Mouse (Mus musculus): ENCODE results near the gene Susd3. TPM values are rescaled to one million over a fixed set of nuclear protein-coding genes. Genes with fewer than 3 reads are reported as not detected.
A peak's percentile ranks its signal among the peaks of the same experiment; 100 is the strongest.

The Susd3 gene
- 41.8 and 44.8 TPM in 2 replicates for polyA plus RNA-seq (2015; fragmentation: Nextera tagmentation; extraction: Ambion mirVana)

DNA sequence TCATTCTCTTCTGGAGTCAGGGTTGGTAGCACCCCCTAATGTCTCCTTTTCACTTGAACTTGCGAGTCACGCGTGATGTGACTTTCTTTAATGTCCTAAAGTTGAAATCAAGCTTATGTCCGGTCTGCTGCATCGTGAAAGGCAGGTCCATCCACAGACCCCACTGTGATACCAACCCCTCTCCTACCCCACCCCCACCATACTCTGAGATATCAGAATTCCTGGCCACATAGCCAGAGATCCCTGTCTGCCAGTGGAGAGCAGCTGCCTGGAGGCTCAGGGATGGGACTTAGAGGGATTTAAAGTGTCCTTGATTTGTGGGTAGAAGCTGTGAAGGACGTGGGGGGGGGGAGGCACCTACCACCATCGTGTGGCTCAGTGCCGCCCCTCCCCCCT is at the start of gene Susd3:
Gene Susd3, minus strand, starts transcription at position 240 of the 396 bp plus-strand sequence.
- Histone ChIP-seq H3K9ac (ENCODE audit: low read depth, low read length) (peak within 1 kb of the TSS; percentile 53; the same call in 1 of the 2 replicates), H3K27me3 (ENCODE audit: insufficient read depth, low read length) (no peaks in the 10 kb centered on the region), H3K27ac (peak within 1 kb of the TSS; percentile 51), H3K4me1 (replicated peaks; ENCODE audit: insufficient read depth, low read length) (peaks cover 7% of the 10 kb centered on the region; the same call in 1 of the 2 replicates), H3K4me2 (ENCODE audit: low read length) (peak within 1 kb of the TSS; percentile 66), H3K36me3 (ENCODE audit: insufficient read depth, low read length) (no peaks in the 10 kb centered on the region), H3K9me3 (replicated peaks; ENCODE audit: low read length) (no peaks in the 10 kb centered on the region), H3K4me3 (replicated peaks; ENCODE audit: low read depth, low read length) (peak within 1 kb of the TSS; percentile 39)
- ATAC-seq (replicated peaks; ENCODE audit: low FRiP score, low read depth) (no peak), DNase-seq (ENCODE audit: low spot score) (no peak)
- TF ChIP-seq CTCF (IDR thresholded peaks at IDR 0.05; ENCODE audit: low read depth): no peak
- 12% methylated on average over 8 of the region's 8 CpGs for WGBS

DNA sequence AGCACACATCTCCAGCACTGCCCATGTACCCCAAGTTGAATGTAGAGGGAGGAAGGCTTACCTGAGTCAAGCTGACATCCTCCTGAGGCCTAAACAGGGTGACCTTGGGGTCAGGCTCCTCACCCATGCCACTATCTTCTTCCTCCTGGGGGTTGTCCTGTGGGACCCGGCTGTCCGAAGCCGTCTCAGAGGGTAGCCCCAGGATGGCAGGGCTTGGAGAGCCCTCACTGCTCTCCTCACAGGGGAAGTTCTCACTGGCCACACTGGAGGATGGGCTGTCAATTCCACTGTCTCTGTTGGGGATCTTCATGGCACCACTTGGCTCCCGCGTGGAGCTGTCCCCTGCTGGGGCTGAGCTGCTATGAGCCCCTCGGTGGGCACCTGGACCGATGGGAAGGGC is 47.8 kb upstream of the Susd3 start:
- WGBS: 80% methylated on average over 7 of the region's 7 CpGs
- H3K36me3 ChIP-seq (ENCODE audit: insufficient read depth, low read length): no peaks in the 10 kb centered on the region

DNA sequence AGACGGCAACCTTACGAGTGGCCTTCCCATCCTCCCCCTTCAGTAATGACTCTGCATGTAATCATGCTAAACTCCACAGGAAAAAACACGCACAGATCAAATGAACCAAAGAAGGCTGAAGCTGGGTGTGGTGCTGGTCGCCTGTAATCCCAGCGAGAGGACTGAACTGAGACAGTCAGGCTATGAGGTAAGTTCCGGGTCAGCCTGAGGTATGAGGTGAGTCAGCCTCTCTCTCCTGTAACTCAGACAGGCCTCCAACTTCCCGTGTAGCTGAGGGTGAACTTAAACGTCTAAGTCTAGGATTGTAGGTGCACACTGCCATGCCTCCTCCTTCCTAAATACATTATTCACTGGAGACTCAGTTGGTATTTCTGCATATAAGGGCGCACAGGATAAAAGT is 45.6 kb upstream of the Susd3 start:
- no peaks in the 10 kb centered on the region for H3K9me3 ChIP-seq (replicated peaks; ENCODE audit: low read length)
- H3K27me3 ChIP-seq (ENCODE audit: insufficient read depth, low read length): no peaks in the 10 kb centered on the region
- no peaks in the 10 kb centered on the region for H3K36me3 ChIP-seq (ENCODE audit: insufficient read depth, low read length)
- H3K4me3 ChIP-seq (replicated peaks; ENCODE audit: low read depth, low read length): no peak overlapping the region
- DNase-seq (ENCODE audit: low spot score) (no peak), ATAC-seq (replicated peaks; ENCODE audit: low FRiP score, low read depth) (no peak)
- WGBS: 76% methylated on average over 9 of the region's 9 CpGs
- H3K4me1 ChIP-seq (replicated peaks; ENCODE audit: insufficient read depth, low read length): peaks cover 4% of the 10 kb centered on the region; the same call in 1 of the 2 replicates
- no peak overlapping the region for H3K27ac ChIP-seq
- no peak for TF ChIP-seq CTCF (IDR thresholded peaks at IDR 0.05; ENCODE audit: low read depth)
- no peak overlapping the region for H3K9ac ChIP-seq (ENCODE audit: low read depth, low read length)
- H3K4me2 ChIP-seq (ENCODE audit: low read length): no peak overlapping the region

More for the DNA sequence above, 47.8 kb upstream of the Susd3 start:
- DNase-seq (ENCODE audit: low spot score) (no peak), ATAC-seq (replicated peaks; ENCODE audit: low FRiP score, low read depth) (no peak)
- Histone ChIP-seq H3K4me3 (replicated peaks; ENCODE audit: low read depth, low read length) (no peak overlapping the region), H3K9me3 (replicated peaks; ENCODE audit: low read length) (no peaks in the 10 kb centered on the region), H3K4me2 (ENCODE audit: low read length) (no peak overlapping the region), H3K27me3 (ENCODE audit: insufficient read depth, low read length) (no peaks in the 10 kb centered on the region), H3K27ac (no peak overlapping the region), H3K9ac (ENCODE audit: low read depth, low read length) (no peak overlapping the region), H3K4me1 (replicated peaks; ENCODE audit: insufficient read depth, low read length) (peaks cover 4% of the 10 kb centered on the region; the same call in 1 of the 2 replicates)
- no peak for TF ChIP-seq CTCF (IDR thresholded peaks at IDR 0.05; ENCODE audit: low read depth)

DNA sequence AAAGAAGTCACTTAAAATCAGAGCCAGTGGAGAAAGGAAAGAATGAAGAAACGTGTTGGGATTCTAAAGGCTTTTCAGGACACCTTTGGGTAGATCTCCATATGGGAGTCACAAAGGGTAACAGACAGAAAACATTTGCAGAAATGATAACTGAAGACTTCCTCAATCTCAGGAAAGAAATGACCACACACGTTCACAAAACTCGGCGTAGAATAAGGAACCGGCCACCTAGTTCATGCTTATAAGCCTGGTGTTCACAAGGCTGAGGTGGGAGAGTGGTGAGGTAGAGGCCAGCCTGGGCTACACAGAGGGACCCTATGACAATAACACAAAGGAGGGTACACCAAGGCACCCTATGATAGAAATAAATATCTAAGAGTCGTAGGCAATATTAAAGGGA is 43.4 kb upstream of the Susd3 start:
- H3K9ac ChIP-seq (ENCODE audit: low read depth, low read length): no peak overlapping the region
- DNase-seq (ENCODE audit: low spot score): no peak
- no peak overlapping the region for H3K27ac ChIP-seq
- H3K4me1 ChIP-seq (replicated peaks; ENCODE audit: insufficient read depth, low read length): no peaks in the 10 kb centered on the region
- no peak overlapping the region for H3K4me2 ChIP-seq (ENCODE audit: low read length)
- no peaks in the 10 kb centered on the region for H3K27me3 ChIP-seq (ENCODE audit: insufficient read depth, low read length)
- WGBS: 95% methylated on average over 6 of the region's 6 CpGs
- TF ChIP-seq CTCF (IDR thresholded peaks at IDR 0.05; ENCODE audit: low read depth): no peak
- no peaks in the 10 kb centered on the region for H3K36me3 ChIP-seq (ENCODE audit: insufficient read depth, low read length)
- ATAC-seq (replicated peaks; ENCODE audit: low FRiP score, low read depth): no peak
- no peaks in the 10 kb centered on the region for H3K9me3 ChIP-seq (replicated peaks; ENCODE audit: low read length)
- H3K4me3 ChIP-seq (replicated peaks; ENCODE audit: low read depth, low read length): no peak overlapping the region

DNA sequence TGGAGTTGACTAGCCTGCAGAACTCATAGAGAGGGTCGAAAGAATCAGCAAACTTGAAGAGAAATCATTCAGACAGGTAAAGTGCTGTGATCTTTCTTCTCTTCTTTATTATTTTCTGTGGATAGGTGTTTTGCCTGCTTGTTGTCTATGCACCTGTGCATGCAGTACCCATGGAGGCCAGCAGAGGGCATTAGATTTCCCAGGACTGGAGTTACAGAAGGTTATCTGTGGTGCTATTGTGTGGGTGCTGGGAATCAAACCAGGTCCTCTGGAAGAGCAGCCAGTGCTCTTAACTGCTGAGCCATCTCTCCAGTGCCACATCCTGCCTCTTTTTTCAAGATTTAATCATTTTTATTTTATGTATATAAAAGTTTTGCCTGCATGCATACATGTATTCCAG is 42.9 kb upstream of the Susd3 start:
- peak; percentile 60 for TF ChIP-seq CTCF (IDR thresholded peaks at IDR 0.05; ENCODE audit: low read depth)
- 54% methylated on average over 1 of the region's 1 CpGs for WGBS
- H3K4me2 ChIP-seq (ENCODE audit: low read length): no peak overlapping the region

DNA sequence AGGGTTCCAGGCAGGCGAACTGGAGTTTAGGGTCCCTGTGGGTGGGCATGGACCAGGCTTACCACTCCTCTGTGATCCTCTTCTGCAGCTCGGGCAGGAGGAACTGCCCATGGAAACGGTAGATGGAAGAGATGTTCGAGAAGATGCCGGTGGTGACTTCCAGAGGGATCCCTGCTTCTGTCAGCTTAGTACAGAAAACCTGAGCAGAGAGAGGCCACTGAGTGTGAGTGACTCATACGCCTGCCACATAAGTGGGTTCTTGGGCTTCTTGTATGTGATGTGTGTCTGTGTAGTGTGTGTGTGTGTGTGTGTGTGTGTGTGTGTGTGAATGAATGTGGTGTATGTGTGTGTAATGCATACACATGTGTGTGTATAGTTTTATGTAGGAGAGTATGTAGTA is 38.7 kb upstream of the Susd3 start:
- Histone ChIP-seq H3K4me2 (ENCODE audit: low read length) (no peak overlapping the region), H3K36me3 (ENCODE audit: insufficient read depth, low read length) (no peaks in the 10 kb centered on the region), H3K9ac (ENCODE audit: low read depth, low read length) (no peak overlapping the region), H3K4me3 (replicated peaks; ENCODE audit: low read depth, low read length) (no peak overlapping the region), H3K4me1 (replicated peaks; ENCODE audit: insufficient read depth, low read length) (no peaks in the 10 kb centered on the region), H3K27me3 (ENCODE audit: insufficient read depth, low read length) (no peaks in the 10 kb centered on the region), H3K9me3 (replicated peaks; ENCODE audit: low read length) (no peaks in the 10 kb centered on the region), H3K27ac (no peak overlapping the region)
- 89% methylated on average over 6 of the region's 6 CpGs for WGBS
- DNase-seq (ENCODE audit: low spot score) (no peak), ATAC-seq (replicated peaks; ENCODE audit: low FRiP score, low read depth) (no peak)
- TF ChIP-seq CTCF (IDR thresholded peaks at IDR 0.05; ENCODE audit: low read depth): no peak

More for the DNA sequence above, 42.9 kb upstream of the Susd3 start:
- ATAC-seq (replicated peaks; ENCODE audit: low FRiP score, low read depth) (no peak), DNase-seq (ENCODE audit: low spot score) (no peak)
- Histone ChIP-seq H3K9me3 (replicated peaks; ENCODE audit: low read length) (no peaks in the 10 kb centered on the region), H3K4me1 (replicated peaks; ENCODE audit: insufficient read depth, low read length) (no peaks in the 10 kb centered on the region), H3K4me3 (replicated peaks; ENCODE audit: low read depth, low read length) (no peak overlapping the region), H3K27ac (no peak overlapping the region), H3K36me3 (ENCODE audit: insufficient read depth, low read length) (no peaks in the 10 kb centered on the region), H3K27me3 (ENCODE audit: insufficient read depth, low read length) (no peaks in the 10 kb centered on the region), H3K9ac (ENCODE audit: low read depth, low read length) (no peak overlapping the region)

DNA sequence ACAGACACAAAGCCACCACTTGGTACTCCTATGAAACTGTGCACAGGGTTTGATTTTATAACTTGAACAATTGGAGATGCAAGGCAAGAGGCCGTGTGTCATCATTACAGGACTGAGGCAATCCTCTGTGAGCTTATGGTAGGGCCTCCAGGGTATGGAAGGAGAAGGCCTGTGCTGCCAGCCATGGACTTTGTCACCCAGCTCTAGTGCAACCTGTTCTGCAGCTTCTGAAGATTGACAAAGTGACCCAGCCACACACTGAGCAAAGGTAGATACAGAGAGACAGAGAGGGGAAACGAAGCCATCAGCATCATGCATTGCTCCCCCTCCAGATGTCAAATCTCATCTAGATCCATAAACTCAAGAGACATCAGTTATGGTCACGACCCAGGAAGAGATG is 38.2 kb upstream of the Susd3 start:
- Histone ChIP-seq H3K4me3 (replicated peaks; ENCODE audit: low read depth, low read length) (no peak overlapping the region), H3K9me3 (replicated peaks; ENCODE audit: low read length) (no peaks in the 10 kb centered on the region), H3K9ac (ENCODE audit: low read depth, low read length) (no peak overlapping the region), H3K4me1 (replicated peaks; ENCODE audit: insufficient read depth, low read length) (no peaks in the 10 kb centered on the region), H3K27ac (no peak overlapping the region), H3K36me3 (ENCODE audit: insufficient read depth, low read length) (no peaks in the 10 kb centered on the region), H3K27me3 (ENCODE audit: insufficient read depth, low read length) (no peaks in the 10 kb centered on the region), H3K4me2 (ENCODE audit: low read length) (no peak overlapping the region)
- 86% methylated on average over 3 of the region's 3 CpGs for WGBS
- ATAC-seq (replicated peaks; ENCODE audit: low FRiP score, low read depth) (no peak), DNase-seq (ENCODE audit: low spot score) (no peak)
- no peak for TF ChIP-seq CTCF (IDR thresholded peaks at IDR 0.05; ENCODE audit: low read depth)
